Mouse (Mus musculus): ENCODE results near the gene Exoc6. TPM values are rescaled to one million over a fixed set of nuclear protein-coding genes. Genes with fewer than 3 reads are reported as not detected.

Gene Exoc6
- polyA plus RNA-seq, 2 experiments = 5.3 to 8.8 TPM

GRCm38 (mm10) chr19:37579607-37580006 lies 29.4 kb downstream of the Exoc6 start:
- ATAC-seq (ENCODE audit: low FRiP score, low read depth) (no peak), DNase-seq (ENCODE audit: low spot score) (no peak)
- TF ChIP-seq POLR2A (IDR thresholded peaks at IDR 0.05; ENCODE audit: borderline replicate concordance, extremely low read depth, insufficient read depth, insufficient read length) = no peak
- H3K4me1 ChIP-seq (ENCODE audit: control insufficient read depth, insufficient read depth, low read length) = no peaks in the 10 kb centered on the region
- no peak overlapping the region for H3K4me3 ChIP-seq (replicated peaks; ENCODE audit: low read length)
- no peak overlapping the region for H3K4me2 ChIP-seq (replicated peaks; ENCODE audit: low read depth, low read length, severe bottlenecking)
- no peaks in the 10 kb centered on the region for H3K9me3 ChIP-seq (ENCODE audit: control insufficient read depth, low read length)
- H3K9ac ChIP-seq (ENCODE audit: low read depth, low read length, severe bottlenecking) = no peak overlapping the region; the same call in 1 of the 2 replicates
- no peak overlapping the region for H3K27ac ChIP-seq (replicated peaks; ENCODE audit: low read depth, low read length)
- 29% methylated on average over 4 of the region's 4 CpGs for WGBS
- no peaks in the 10 kb centered on the region for H3K36me3 ChIP-seq (ENCODE audit: control insufficient read depth, insufficient read depth, low read length)
- no peaks in the 10 kb centered on the region for H3K27me3 ChIP-seq (ENCODE audit: control insufficient read depth, insufficient read depth, low read length)

- Histone ChIP-seq H3K4me1 (ENCODE audit: control insufficient read depth, insufficient read depth, low read length) (peaks cover 5% of the 10 kb centered on the region), H3K27me3 (ENCODE audit: control insufficient read depth, insufficient read depth, low read length) (no peaks in the 10 kb centered on the region), H3K9ac (ENCODE audit: low read depth, low read length, severe bottlenecking) (no peak overlapping the region), H3K36me3 (ENCODE audit: control insufficient read depth, insufficient read depth, low read length) (no peaks in the 10 kb centered on the region), H3K9me3 (ENCODE audit: control insufficient read depth, low read length) (no peaks in the 10 kb centered on the region), H3K27ac (replicated peaks; ENCODE audit: low read depth, low read length) (no peak overlapping the region), H3K4me3 (replicated peaks; ENCODE audit: low read length) (no peak overlapping the region), H3K4me2 (replicated peaks; ENCODE audit: low read depth, low read length, severe bottlenecking) (no peak overlapping the region)
- no peak for TF ChIP-seq POLR2A (IDR thresholded peaks at IDR 0.05; ENCODE audit: borderline replicate concordance, extremely low read depth, insufficient read depth, insufficient read length)
- DNase-seq (ENCODE audit: low spot score) (no peak), ATAC-seq (ENCODE audit: low FRiP score, low read depth) (no peak)
- 84% methylated on average over 6 of the region's 6 CpGs for WGBS
Observed at GRCm38 (mm10) chr19:37580438-37580837, 30.2 kb downstream of the Exoc6 start.

GRCm38 (mm10) chr19:37585210-37585609 lies 35.0 kb downstream of the Exoc6 start:
- Histone ChIP-seq H3K4me3 (replicated peaks; ENCODE audit: low read length) (0 out of 2 replicates have a peak overlapping the region, but pooled peaks have one; percentile 3), H3K9ac (ENCODE audit: low read depth, low read length, severe bottlenecking) (no peak overlapping the region), H3K36me3 (ENCODE audit: control insufficient read depth, insufficient read depth, low read length) (no peaks in the 10 kb centered on the region), H3K27me3 (ENCODE audit: control insufficient read depth, insufficient read depth, low read length) (no peaks in the 10 kb centered on the region), H3K4me1 (ENCODE audit: control insufficient read depth, insufficient read depth, low read length) (peaks cover 9% of the 10 kb centered on the region), H3K27ac (replicated peaks; ENCODE audit: low read depth, low read length) (no peak overlapping the region), H3K4me2 (replicated peaks; ENCODE audit: low read depth, low read length, severe bottlenecking) (peak overlapping the region; percentile 18; the same call in 1 of the 2 replicates), H3K9me3 (ENCODE audit: control insufficient read depth, low read length) (no peaks in the 10 kb centered on the region)
- DNase-seq (ENCODE audit: low spot score) (peak; percentile 22), ATAC-seq (ENCODE audit: low FRiP score, low read depth) (peak; percentile 47; the same call in 1 of the 2 replicates)
- WGBS = 7% methylated on average over 14 of the region's 14 CpGs
- TF ChIP-seq POLR2A (IDR thresholded peaks at IDR 0.05; ENCODE audit: borderline replicate concordance, extremely low read depth, insufficient read depth, insufficient read length) = no peak

- Histone ChIP-seq H3K36me3 (ENCODE audit: control insufficient read depth, insufficient read depth, low read length) (no peaks in the 10 kb centered on the region), H3K4me2 (replicated peaks; ENCODE audit: low read depth, low read length, severe bottlenecking) (peak overlapping the region; percentile 18; the same call in 1 of the 2 replicates)
- TF ChIP-seq POLR2A (IDR thresholded peaks at IDR 0.05; ENCODE audit: borderline replicate concordance, extremely low read depth, insufficient read depth, insufficient read length) = no peak
Observed at GRCm38 (mm10) chr19:37585684-37586083, 35.5 kb downstream of the Exoc6 start.

GRCm38 (mm10) chr19:37590544-37590943 lies 40.3 kb downstream of the Exoc6 start:
- no peak for ATAC-seq (ENCODE audit: low FRiP score, low read depth)
- Histone ChIP-seq H3K4me3 (replicated peaks; ENCODE audit: low read length) (no peak overlapping the region), H3K4me1 (ENCODE audit: control insufficient read depth, insufficient read depth, low read length) (peaks cover 3% of the 10 kb centered on the region), H3K4me2 (replicated peaks; ENCODE audit: low read depth, low read length, severe bottlenecking) (no peak overlapping the region), H3K9ac (ENCODE audit: low read depth, low read length, severe bottlenecking) (no peak overlapping the region), H3K27ac (replicated peaks; ENCODE audit: low read depth, low read length) (no peak overlapping the region), H3K36me3 (ENCODE audit: control insufficient read depth, insufficient read depth, low read length) (no peaks in the 10 kb centered on the region), H3K27me3 (ENCODE audit: control insufficient read depth, insufficient read depth, low read length) (no peaks in the 10 kb centered on the region), H3K9me3 (ENCODE audit: control insufficient read depth, low read length) (no peaks in the 10 kb centered on the region)
- no peak for DNase-seq (ENCODE audit: low spot score)
- 90% methylated on average over 7 of the region's 7 CpGs for WGBS
- TF ChIP-seq POLR2A (IDR thresholded peaks at IDR 0.05; ENCODE audit: borderline replicate concordance, extremely low read depth, insufficient read depth, insufficient read length) = no peak

More at GRCm38 (mm10) chr19:37585684-37586083, 35.5 kb downstream of the Exoc6 start:
- ATAC-seq (ENCODE audit: low FRiP score, low read depth) (no peak), DNase-seq (ENCODE audit: low spot score) (no peak)
- no peak overlapping the region for H3K27ac ChIP-seq (replicated peaks; ENCODE audit: low read depth, low read length)
- peaks cover 9% of the 10 kb centered on the region for H3K4me1 ChIP-seq (ENCODE audit: control insufficient read depth, insufficient read depth, low read length)
- no peak overlapping the region for H3K9ac ChIP-seq (ENCODE audit: low read depth, low read length, severe bottlenecking)
- H3K27me3 ChIP-seq (ENCODE audit: control insufficient read depth, insufficient read depth, low read length) = no peaks in the 10 kb centered on the region
- no peak overlapping the region for H3K4me3 ChIP-seq (replicated peaks; ENCODE audit: low read length)
- H3K9me3 ChIP-seq (ENCODE audit: control insufficient read depth, low read length) = no peaks in the 10 kb centered on the region
- 43% methylated on average over 8 of the region's 8 CpGs for WGBS

All from limb, embryonic 14.5 days (tissue).